Mouse (Mus musculus) brain, embryonic 14.5 days (tissue): ENCODE data around the gene Flrt1.

ENCODE experiments used
- CTCF ChIP-seq: fragments of 200-500 bp; IDR thresholded peaks from 2 replicates; pipeline ENCODE4 v1.5.1; 2012; ENCODE audit warnings: inconsistent platforms, mild to moderate bottlenecking, moderate library complexity, borderline replicate concordance; ENCODE audit not compliant: insufficient read depth, insufficient read length; ENCODE audit errors: extremely low read depth
- POLR2A ChIP-seq: fragments of 200-500 bp; IDR thresholded peaks from 2 replicates; pipeline ENCODE4 v1.6.1; 2012; ENCODE audit warnings: mild to moderate bottlenecking, inconsistent platforms, borderline replicate concordance; ENCODE audit not compliant: poor library complexity, insufficient read depth, insufficient read length, severe bottlenecking; ENCODE audit errors: extremely low read depth

DNA sequence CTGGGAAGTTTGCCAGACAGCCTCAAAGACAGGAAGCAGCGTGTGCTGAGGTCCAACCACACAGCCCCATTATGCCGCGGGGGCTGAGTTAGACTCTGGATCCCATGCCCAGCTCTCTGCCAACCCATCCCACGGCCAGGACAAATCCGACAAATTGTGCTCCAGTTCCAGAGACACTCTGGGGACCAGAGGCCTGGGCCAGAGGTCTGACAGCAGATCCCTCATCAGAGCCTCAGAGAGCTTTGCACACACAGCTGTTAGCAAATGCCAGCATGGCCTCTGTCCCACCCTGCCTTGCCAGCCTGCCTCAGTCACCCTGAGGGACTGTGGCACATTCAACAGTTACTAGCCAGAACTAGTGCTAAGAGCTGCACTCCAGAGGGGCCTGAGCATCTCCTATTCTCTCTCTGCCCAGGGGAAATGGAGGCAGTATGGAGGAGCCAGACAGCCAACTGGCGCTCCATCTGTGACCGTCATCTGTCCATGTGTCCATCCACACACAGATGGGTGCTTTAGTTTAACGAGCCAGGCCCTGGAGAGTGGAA is 43.1 kb upstream of the Flrt1 start:
- TF ChIP-seq CTCF (no peak), POLR2A (no peak)
